Mouse (Mus musculus): Measurements from ENCODE around the gene Otoa.

Otoa gene

DNA sequence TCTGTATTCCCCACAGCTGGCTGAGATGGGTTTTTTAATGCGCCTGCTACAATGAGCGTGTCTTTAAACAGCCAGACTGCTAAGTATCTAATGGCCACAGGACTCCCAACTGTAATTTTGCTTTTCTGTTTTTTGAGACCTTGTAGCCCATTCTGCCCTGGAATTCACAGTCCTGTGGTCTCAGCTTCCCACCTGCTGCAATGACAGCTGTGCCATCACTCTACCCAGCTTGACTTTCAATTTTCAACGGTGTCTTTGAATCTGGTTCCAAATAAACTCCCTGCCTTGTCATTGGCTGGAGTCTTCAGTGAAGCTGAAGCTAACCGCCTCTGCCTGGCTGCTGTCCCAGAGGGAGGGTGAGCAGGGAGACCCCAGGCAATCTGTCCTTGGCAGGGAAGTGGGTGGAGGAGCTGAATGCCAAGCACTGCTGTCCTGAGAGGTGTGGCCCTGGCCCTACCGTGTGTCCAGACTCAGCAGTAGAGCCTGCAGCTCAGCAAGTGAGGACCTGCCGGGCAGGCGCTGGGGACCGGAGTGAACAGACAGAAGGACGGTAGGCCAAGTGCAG is 1.6 kb downstream of the Otoa start:
- no peak for DNase-seq

DNA sequence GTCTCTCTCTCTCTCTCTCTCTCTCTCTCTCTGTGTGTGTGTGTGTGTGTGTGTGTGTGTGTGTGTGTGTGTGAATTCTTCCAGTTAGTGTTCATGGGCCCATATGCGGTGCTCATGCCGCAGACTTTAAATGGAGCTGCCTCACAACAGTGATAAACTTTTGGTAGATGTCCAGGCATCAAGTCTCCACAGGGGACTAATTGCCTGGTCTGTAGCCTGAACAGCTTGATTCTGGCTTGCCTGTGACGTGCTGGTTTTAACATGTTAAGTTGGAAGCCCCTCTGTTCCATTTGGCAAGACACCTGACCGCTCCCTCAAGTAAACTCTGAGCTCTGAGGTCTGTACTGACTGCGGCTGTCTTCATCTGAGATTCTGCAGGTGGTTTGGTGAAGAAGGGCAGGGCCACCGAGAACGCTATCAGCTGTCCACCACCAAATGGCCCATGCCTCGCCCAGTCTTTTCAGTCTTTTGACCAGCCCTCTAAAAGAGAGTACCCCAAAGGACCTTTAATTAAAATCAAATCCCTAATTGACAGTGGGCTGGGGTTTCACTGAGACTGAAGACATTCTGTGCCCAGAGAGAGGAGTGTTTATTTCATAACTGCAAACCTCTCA is 3.5 kb downstream of the Otoa start:
- DNase-seq, result no peak

DNA sequence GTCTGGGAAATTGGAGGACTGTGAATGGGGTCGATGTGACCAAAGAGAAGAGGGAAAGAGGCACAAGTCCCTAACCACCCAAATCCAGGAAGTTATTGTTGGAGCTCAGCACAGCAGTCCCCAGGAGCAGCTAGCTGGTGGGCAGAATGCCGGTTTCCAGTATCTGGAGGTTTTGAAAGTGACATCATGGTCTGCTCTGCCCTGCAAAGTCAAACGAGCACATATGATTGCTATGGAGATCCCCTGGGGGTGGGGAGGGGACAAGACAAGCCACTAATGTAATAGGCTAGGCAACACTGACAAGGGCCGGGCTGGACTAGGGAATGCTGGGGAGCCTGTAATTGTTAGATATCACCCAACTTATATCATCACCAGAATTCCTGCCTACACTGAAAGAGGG is 4.0 kb downstream of the Otoa start:
- no peak for DNase-seq

DNA sequence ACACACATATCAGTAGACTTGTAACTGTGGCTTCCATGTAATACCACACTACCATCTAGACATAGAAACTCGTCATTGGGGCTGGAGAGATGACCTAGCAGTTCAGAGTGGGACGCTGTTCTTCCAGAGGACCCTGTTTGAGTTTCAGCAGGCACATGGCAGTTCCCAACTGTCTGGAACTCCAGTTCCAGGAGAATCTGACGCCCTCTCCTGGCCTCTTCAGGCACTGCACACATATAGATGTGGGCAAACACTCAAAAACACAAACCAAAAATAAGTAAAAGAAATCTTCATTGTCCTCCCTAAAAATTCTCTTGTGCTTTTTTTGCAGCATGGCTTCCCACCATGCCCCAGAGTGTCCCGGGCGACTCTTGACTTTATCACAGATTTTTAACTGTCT is 7.3 kb downstream of the Otoa start:
- no peak for DNase-seq

DNA sequence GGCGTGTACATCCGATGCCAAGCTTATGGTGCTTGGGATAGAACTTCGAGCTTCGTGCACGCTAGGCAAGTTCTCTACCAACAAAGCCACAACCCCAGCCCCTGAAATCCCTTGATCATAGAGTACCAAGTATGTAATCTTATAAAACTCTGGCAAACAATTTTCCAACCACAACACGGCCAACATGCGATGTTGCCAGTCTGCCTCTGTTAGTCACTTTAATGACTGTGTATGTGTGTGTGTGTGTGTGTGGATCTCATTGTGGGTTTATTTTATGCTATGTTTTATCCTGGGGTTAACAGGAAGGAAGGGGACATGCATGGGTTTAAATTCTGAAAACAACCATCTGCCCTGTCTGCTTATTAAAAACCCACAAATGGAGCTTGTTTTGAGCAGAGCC is 9.3 kb downstream of the Otoa start:
- DNase-seq, result no peak

DNA sequence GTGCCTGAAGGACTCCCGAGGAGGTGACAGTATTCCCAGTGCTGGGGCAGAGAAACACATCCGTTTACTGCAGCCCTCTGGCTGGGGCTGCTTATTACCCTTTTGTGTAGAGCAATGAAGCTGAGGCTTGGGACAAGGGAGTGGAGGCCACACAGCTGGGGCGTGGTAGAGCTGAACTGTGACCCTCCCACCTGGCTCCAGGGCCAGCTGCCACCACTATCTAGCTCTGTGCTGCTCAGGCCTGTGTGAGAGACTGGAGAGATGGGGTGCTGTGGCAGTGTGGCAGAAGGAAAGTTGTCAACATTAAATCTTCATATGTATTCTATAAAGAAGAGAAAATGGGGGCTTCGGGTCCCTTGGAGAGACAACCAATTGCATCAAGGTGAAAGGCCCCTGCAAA is 11.6 kb downstream of the Otoa start:
- no peak for DNase-seq

DNA sequence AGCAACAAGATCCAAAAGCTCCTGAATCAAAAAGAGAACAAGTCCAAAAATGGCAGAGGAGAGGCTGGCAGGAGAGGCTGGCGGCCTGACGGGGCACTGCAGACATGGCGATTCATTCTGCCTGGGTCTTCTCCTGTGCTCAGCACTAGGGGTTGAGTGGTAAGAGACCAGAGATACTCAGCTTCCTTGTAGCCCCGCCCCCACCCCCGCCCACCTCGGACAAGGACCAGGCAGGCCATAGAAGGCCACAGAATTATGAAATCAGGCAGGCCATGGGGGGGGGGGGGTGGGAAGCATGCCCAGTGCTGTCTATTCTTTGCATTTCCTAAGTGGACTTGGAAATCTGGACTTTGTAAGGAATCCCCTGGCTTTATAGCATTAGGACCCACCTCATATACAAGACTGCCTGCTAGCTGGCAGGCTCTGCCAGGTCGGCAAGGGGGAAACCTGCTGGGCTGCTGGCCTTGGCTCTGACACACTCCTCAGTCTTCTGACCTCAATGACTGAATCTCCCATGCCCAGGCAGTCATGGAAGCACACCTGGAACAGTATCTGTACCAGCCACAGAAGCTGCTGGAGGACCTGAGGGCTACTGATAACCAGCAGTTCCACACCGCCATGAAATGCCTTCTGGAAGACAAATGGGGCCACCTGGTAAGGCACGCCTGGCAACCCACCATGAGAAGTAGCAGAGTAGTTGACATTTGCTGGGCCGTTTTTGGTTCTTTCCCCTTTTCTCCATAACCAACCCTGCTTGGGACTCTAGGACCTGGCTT is 17.4 kb downstream of the Otoa start:
- DNase-seq, result no peak

DNA sequence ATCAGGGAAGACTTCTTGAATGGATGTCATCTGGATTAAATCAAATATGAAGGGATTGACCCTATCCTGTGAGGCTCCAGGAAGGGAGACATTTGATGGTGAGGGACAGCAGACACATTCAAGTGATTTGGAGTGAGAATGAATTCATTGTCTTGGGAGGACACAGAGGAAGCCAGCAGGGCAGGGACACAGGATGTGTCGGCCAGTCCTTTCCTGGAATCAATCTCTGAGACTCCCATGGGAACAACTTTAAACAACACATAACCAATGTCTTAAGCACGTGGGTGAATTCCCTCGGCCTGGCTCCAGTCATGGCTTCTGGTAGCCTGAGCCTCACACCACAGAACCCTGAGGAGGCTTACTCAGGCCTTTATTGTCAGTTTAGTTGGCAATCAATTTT is 26.4 kb downstream of the Otoa start:
- no peak for DNase-seq

DNA sequence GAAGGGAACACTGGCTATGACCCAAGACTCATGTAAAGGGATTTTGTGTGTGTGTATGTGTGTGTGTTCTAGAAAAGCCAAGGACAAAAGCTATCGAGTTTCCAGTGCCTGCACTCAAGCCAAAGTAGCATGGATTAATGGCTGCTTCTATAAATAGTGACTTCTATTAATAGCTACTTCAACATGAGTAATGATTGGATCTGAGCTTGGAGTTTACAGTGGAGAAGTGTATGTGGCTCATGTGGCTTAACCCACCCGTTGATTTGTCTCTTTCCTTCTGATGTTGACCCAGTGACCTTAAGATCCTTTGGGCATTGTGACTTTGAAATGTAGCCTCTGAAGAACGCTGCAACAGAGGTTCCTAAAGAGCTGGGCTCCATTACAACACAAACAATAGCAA is 29.9 kb downstream of the Otoa start:
- no peak for DNase-seq

DNA sequence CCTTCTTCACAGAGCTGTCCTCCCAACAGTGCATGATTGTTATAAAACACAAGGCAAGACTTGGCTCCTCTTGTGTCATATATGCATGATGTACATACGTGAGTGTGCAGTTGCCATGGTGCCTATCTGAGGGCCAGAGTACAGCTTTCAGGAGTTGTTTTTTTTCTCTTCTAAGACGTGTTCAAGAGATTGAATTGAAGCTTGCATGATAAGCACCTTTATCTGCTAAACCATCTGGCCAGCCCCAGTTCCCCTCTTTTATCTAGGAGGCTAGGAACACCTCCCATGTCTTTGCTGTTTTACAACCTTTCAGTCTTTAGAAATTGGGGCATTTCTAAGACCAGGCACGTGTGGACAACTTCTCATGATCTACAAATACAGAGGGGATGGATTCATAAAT is 30.3 kb downstream of the Otoa start:
- no peak for DNase-seq

DNA sequence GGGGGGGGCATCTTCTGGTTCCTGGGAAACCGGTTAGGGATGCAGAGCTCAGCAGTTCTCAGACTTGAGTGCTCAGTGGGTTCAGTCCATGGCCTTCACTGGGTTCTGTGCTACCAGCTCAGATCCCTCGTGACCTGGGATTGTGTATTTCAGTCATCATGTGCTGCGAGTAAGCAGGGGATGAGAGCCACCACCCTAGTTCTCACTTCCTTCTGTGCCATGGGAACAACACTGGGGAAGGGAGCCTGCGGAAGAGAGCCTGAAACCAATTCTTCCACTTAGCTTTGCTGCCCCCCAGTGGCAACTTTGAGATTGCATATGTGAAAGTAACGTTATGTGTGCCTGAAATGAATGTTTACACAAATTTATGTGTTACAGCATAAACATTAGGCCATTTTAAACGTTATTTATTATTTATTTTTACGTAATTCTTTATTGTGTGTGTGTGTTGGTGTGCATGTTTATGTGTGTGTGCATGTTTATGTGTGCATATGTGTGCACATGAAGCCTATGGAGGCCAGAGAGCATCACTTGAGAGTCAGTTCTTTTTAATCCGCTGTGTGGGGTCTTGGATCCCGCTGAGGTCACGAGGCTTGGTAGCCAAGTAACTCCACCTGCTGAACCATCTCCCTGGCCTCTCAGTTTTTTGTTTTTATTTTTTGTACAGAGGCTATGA is 38.8 kb downstream of the Otoa start:
- DNase-seq, result peak; percentile 67

DNA sequence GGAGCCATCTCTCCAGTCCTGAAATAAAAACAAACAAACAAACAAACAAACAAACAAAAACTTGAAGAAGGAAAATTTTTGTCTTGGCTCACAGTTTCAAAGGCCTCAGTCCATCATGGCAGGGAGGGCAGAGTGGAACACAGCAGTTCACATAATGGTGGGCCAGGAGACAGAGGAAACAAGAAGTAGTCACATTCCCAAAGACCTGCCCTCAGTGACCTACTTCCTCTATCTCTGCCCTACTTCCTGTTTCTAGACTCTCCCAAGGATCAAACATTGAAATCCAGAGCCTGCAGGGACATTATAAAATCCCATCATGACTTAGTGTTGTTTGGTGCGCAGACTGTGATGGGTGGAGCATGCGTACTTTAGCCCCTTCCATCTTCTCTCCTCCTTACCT is 49.4 kb downstream of the Otoa start:
- DNase-seq, result no peak

DNA sequence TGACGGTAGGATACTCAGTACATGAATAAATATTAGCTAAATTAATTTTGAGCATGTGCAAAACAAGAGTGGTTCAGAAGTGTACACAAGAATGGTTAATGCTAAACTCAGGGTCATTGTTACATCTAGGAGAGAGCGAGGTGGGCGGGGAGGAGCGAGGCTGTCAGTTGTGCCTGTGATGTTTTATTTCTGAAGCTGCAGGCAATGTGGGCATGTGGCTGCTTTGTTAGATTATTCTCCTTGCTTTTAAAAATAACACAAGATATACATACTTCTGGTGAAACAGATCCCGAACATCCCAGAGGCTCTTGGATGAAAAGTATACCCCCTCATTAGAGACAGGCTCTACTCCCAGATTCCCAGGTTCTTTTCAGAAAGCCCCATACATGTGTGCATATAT is 59.8 kb downstream of the Otoa start:
- DNase-seq, result no peak

DNA sequence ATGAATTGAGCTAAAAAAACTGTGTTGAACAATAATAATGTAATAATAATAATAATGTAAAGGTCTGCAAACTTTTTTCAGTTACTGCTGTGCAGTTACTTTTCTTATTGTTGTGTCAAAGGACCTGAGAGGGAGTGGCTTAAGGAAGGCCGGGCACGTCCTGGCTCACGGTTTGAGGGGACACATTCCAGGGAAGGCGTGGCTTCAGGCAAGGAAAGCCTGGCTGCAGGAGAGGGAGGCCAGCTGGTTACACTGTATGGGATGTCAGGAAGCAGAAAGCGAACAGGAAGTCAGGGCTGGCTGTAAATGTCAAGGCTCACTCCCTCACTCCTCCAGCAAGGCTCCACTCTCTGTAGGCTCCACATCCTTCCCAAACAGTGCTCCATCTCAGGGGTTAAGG is 69.2 kb downstream of the Otoa start:
- no peak for DNase-seq

DNA sequence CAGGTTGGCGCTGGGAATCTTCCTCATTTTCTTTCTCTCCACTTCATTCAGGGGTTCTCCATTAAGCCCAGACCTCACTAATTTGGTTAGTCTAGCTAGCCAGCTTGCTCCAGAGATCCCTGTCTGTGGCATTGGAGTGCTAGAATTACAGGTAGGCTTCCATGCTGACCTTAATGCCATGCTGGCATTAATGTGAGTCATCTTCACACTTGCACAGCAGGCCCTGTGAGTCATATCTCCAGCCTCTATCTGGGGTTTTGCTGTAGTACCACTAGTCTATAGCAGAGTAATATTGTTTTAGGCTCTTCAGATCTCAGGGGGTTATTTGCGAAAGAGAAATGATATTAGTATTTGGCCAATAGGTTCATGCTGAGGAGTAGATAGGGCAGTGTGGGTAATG is 70.7 kb downstream of the Otoa start:
- no peak for DNase-seq

DNA sequence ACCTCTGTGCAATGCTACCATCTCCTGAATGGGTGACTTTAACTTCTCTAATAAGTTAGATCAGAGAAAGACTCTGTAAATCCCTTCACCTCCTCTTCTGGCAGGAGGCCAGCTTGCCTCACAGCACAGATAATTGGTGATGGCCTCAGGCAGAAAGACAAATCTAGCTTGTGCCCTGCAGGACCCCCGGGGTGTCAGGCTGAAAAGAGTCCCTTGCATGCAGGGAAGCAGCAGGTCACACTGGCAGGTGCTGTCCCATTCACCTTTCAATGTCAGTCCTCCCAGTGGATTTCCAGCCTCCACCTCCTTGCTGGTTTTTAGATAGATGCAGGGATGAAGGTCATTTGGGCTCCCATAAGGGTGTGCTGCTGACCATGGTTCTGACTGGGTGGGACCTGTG is 84.2 kb downstream of the Otoa start:
- DNase-seq, result no peak

DNA sequence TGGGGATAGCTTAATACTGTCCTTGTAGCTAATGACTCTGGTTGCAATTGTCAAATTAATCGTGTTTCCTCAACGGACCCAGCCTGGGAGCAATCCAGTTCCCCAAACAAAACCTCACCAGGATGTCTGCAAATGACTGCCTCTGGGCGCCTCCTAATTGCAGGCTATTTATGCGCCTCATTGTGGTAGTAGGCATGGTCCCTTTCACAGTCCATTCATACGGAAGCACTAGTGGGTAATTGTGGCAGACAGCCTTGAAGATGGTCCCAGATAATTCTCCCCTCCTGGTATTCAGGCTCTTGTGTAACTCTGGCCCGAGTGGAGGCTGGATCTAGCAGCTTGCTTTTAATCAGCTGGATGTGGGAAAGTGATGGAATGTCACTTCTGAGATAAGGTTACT is 90.4 kb downstream of the Otoa start:
- no peak for DNase-seq

DNA sequence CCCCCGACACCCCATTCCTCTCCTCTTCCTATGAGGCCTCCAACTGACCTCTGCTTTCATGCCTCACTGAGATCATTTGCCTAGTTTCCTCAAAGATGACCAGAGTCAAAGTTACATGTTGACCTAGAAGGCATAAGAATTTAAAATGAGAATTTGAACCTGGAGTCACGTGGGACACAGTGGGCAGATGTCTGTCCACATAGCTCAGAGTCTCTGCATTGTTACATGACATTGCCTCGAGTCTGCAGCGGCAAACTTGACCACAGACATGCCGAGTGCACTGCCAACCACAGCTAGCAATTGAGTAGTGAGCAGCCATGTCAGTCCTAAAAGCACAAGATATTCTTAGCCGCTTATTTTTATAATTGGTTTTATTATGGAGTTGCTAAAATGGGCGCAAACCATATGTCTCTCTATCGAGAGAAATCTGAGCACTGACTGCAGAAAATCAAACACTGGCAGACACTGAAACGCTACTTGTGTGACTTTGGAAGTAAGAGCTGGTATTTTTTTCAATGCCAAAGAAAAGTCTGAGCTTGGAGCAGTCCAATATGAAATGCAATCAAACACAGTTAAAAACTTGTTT is 105.8 kb downstream of the Otoa start:
- no peak for DNase-seq

DNA sequence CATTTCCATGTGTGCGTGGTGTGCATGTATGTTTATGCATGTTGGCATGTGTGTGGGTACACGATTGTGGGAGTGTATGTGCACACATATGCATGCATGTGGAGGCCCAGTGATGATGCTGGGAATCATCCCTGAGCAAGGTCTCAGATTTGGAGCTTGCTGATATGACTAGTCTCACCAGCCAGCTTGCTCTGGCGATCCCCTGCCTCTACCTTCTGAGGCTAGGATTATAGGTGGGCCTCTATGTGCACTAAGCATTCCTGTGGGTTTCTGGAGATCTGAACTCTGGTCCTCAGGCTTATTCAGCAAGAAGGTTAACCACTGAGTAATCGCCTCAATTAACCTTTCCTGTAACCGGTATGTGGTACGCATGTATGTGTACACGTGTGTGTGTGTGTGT is 107.5 kb downstream of the Otoa start:
- DNase-seq, result no peak

DNA sequence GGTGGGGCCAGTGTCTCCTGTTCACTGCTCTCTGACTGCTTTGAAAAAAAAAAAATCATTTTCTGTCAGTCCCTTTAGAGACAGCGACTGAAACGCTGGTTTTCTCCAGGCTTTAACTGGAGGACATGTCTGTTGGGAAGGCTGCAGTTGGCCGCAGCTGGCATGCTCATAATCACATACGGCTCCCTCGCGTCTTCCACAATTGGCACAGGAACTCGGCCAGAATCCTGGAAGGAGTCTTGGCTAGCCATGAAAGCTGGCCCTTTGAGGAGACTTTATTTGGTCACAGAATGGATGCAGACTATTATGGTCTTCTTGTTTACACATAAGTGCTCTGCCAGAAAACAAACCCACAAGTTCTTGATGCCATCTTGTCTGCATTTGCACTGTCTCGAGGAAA is 117.5 kb downstream of the Otoa start:
- no peak for DNase-seq

DNA sequence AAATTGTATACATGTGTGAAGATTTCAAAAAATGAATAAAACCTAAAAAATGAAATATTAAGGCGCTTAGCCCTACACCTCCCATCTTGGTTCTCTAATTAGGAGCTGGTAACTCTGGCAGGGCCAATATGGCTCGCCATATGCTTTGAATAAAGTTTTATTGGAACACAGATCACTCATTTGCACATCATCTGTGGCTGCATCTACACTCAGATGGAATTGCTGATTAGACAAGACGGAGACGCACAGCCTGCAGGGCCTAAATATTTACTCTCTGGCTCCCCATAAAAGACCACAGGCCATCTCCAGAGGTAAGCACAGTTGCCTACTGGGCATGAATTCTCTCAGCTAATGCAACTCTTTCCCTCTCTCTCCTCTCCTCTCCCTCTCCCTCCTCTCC is 130.4 kb downstream of the Otoa start:
- DNase-seq, result no peak
